Mouse (Mus musculus): ENCODE measurements around the gene Olfr670. TPM values are rescaled to one million over a fixed set of nuclear protein-coding genes. Genes with fewer than 3 reads are reported as not detected.
"Not testable (repeated sequence)": the region's sequence is repeated elsewhere in the genome, so short reads cannot be mapped to it uniquely, and the experiment has no call there.

The Olfr670 gene
- total RNA-seq (2021): not detected

DNA sequence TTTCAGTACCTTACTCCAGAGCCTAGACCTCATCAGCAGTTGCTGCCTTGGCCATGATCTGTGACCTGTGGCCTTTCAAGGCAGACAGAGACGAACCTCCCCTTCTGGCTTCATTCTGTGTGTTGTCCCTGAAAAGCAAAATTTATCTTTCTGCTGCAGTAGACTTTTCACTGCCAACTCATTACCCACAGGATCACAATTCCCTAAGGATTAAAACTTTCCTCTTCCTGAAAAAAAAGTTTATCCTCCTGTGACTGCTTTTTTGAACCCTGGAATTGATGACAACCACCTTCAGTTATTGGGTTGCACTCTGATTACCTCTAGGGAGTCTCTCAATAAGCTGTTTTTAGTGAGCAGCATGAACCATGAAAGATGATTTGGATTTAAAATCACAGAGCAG, at the start of gene Olfr670:
TSS of gene Olfr670 (minus strand) at position 101 of the 400 bp plus-strand sequence.
- intact Hi-C loops (cut with DNase I): no loop called here
- DNase-seq (ENCODE audit: low spot score in 2 of 2): no peak

DNA sequence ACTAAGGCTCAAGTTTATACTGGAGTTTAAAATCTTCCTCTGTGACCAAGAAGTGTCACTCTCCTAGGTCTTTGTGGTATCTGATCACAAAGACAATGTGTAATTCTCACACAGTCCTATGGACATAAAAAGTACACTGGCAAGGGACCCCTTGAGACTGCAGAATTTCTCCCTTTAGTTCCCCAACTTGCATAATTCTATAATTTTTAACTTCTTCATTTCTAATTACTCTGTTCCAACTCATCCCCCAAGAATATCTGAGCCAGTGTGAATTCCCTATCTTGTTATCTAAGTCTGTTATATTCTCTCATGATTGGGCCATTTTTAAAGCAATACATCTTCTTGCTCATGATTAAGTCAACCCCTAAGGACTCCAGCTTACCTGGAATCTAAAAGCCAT, 39.5 kb upstream of the Olfr670 start, which contains the start of gene Olfr672:
TSS of gene Olfr672 (minus strand) at position 101 of the 400 bp plus-strand sequence.
- no peak for DNase-seq (ENCODE audit: low spot score in 2 of 2)
- intact Hi-C loops (cut with DNase I): no loop called here

DNA sequence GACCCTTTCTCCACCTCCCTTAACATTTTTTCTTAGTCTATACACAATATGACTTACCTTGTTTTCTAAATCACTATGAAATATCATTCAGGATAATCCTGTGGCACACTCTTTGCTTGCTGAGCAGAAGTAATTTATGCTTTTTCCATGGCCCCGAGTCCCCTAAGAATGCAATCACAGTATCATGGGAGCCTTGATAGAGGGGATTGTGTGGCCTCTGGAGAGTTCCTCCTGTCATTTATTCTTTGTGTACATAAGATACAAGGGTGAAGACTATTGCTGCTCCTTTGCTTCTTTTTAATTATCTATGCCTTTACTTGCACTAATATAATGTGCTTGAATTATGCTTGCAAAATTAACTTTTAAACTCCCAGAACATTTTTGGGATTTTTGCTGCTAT, 16.6 kb upstream of the Olfr670 start, which contains the start of gene Olfr671:
TSS of gene Olfr671 (minus strand) at position 101 of the 400 bp plus-strand sequence.
- intact Hi-C loops (cut with DNase I): no loop called here
- no peak for DNase-seq (ENCODE audit: low spot score in 2 of 2)

DNA sequence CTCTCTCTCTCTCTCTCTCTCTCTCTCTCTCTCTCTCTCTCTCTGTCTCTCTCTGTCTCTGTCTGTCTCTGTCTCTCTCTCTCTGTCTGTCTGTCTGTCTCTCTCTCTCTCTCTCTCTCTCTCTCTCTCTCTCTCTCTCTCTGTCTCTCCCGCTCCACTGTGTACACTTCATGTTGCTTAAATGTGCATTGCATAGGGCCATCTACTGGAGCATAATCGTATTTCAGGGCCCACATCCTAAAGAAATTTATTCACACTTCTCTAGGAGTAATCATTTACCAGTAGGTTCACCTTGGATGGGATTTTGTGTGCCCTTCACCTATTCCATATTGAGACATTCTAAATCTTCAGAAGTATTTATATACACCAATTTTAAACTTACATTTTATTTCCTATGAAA, 10.1 kb upstream of the Olfr670 start:
- DNase-seq (ENCODE audit: low spot score in 2 of 2); intact Hi-C loops (cut with DNase I): not testable (repeated sequence)

DNA sequence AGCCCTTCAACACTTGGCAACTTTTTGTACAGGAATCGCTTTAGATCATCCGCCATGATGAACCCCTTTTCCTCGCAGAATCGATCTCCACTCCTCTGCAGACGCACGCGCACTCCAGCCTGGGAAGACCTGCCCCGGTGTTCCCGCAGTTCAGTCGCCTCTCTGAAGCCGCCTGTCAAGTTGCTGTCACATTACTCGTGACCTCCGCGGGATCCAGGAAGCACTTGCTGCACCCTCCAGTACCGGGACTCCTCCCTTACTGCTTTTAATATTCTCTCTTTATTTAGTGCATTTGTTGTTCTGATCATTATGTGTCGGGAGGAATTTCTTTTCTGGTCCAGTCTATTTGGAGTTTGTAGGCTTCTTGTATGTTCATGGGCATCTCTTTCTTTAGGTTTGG, 12.2 kb downstream of the Olfr670 start:
- DNase-seq (ENCODE audit: low spot score in 2 of 2); intact Hi-C loops (cut with DNase I): not testable (repeated sequence)

DNA sequence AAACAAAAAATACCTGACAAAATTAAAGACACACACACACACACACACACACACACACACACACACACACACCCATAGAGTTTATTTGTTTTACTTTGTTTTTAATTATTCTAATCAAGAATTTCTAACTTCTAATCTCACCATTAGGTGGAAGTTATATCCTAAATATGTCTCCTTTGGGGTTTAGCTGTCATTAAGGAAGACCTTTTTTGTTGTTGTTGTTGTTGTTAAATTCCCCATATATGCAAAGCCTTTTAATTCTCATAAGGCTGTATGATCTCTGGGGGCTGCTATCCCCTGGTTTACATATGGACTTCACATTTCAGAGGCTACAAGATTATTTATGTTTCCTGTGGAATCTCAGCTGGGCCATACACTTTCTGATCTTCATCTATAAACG, 28.5 kb downstream of the Olfr670 start, which contains the start of gene Olfr669:
TSS of gene Olfr669 (plus strand) at position 301 of the 400 bp plus-strand sequence.
- DNase-seq (ENCODE audit: low spot score in 2 of 2): no peak
- intact Hi-C loops (cut with DNase I): no loop called here

DNA sequence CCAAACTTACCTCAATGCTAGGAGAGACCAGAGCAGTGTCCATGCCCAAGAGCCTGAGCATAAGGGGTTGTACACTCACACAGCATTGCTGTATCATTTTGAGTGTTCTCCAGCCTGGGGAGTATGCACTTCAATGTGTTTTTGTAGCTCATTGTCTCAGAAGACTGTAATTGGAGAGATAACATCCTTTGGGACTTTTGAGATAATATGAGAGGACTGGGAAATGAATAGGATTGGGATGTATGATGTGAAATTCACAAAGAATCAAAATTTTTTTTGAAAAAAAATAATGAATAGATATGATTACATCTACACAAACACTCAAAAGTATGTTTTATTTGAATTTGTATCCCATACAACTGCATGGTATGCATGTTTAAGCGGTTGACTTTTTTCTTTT, 34.5 kb downstream of the Olfr670 start, which contains the start of gene Olfr668:
TSS of gene Olfr668 (minus strand) at position 101 of the 400 bp plus-strand sequence.
- no peak for DNase-seq (ENCODE audit: low spot score in 2 of 2)
- intact Hi-C loops (cut with DNase I): no loop called here

DNA sequence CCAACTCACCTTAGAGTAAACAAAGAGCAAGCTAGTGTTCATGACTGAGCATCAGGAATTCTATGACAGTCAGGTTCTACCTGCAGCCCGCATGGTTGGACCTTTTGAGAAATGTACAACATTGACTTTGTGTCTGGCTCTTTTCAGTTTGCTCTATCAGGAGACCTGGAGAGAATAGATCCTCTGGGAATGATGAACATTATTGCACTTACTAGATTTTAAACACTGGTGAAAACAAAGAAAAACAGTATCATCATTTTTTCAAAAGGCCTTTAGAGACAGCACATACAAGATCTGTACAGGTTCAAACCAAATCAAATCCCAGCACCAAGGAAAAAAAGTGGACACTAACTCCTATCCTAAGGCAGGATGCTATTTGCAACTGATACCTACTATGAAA, 41.0 kb downstream of the Olfr670 start, which contains the start of gene Olfr667:
TSS of gene Olfr667 (minus strand) at position 101 of the 400 bp plus-strand sequence.
- no peak for DNase-seq (ENCODE audit: low spot score in 2 of 2)
- intact Hi-C loops (cut with DNase I): no loop called here

Other genes with a start within 250 kb of the Olfr670 start
- gene Usp17le, start 185.2 kb downstream of the Olfr670 start, total RNA-seq (2021): not detected
- gene Usp17lb, start 120.0 kb downstream of the Olfr670 start, total RNA-seq (2021): not detected
- gene Usp17la, start 105.6 kb downstream of the Olfr670 start, total RNA-seq (2021): not detected
- not detected for gene Olfr665, start 84.6 kb downstream of the Olfr670 start, total RNA-seq (2021)
- not detected for gene Olfr666, start 66.7 kb downstream of the Olfr670 start, total RNA-seq (2021)
- not detected for gene Olfr667, start 41.1 kb downstream of the Olfr670 start, total RNA-seq (2021)
- gene Olfr668, start 34.6 kb downstream of the Olfr670 start, total RNA-seq (2021): not detected
- gene Olfr669, start 28.4 kb downstream of the Olfr670 start, total RNA-seq (2021): not detected
- not detected for gene Olfr671, start 16.5 kb upstream of the Olfr670 start, total RNA-seq (2021)
- not detected for gene Olfr672, start 39.4 kb upstream of the Olfr670 start, total RNA-seq (2021)
- not detected for gene Olfr675, start 65.8 kb upstream of the Olfr670 start, total RNA-seq (2021)
- gene Olfr676, start 70.1 kb upstream of the Olfr670 start, total RNA-seq (2021): not detected
- not detected for gene Olfr677, start 88.8 kb upstream of the Olfr670 start, total RNA-seq (2021)
- gene Olfr678, start 101.9 kb upstream of the Olfr670 start, total RNA-seq (2021): not detected
- not detected for gene Olfr679, start 118.6 kb upstream of the Olfr670 start, total RNA-seq (2021)
- gene Olfr680-ps1, start 130.2 kb upstream of the Olfr670 start, total RNA-seq (2021): not detected
- gene Olfr681, start 154.2 kb upstream of the Olfr670 start, total RNA-seq (2021): not detected
- gene Olfr683, start 184.4 kb upstream of the Olfr670 start, total RNA-seq (2021): not detected
- not detected for gene Olfr684, start 201.0 kb upstream of the Olfr670 start, total RNA-seq (2021)
- gene Olfr685, start 223.4 kb upstream of the Olfr670 start, total RNA-seq (2021): not detected
- not detected for gene Olfr686, start 244.9 kb upstream of the Olfr670 start, total RNA-seq (2021)